Mouse (Mus musculus): Measurements from ENCODE around the gene Psma3. TPM values are rescaled to one million over a fixed set of nuclear protein-coding genes. Genes with fewer than 3 reads are reported as not detected.

Gene Psma3
- 644 and 652 TPM in 2 replicates for polyA plus RNA-seq (2015; fragmentation: Nextera tagmentation; extraction: Ambion mirVana)

DNA sequence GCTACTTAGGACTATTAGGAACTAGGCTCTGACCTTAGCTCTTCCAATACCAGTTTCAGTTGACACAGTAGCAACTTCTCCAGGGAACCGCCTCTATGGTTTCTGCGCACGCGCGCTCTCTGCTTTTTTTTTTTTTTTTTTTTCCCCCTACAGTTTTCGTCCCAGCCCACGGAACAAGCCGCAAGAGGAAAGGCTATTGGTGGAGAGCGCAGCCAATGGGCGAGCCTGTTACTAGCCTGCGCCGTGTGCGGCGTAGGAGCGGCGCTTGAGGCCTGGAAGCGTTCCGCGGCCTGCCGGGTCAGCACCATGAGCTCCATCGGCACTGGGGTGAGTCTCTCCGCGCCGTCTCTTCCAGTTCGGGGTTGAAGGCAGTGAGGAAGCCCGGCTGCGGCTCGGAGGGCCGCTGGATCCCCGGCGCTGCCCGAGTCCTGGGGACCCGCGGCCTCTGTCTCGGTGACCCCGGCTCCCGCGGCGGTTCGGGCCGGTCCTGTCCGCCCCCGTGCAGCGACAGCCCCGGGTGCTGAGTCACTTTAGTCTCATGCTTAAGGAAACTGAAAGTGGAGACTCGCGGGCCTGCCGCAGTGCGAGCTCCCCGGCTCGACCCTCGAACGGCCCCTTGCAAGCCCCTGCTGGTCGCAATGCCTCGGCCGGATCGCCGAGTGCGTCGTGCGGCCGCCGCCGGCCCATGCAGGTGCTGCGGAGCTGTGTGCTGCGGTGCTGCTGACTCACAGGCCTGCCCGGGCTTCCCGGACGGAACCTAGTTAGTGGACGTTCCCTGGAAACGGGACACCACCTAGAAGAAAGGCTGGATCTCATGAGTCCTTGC is at the start of gene Psma3:
Gene Psma3 (plus strand): TSS at position 181 of the 826 bp plus-strand sequence.

GRCm38 (mm10) chr12:70937571-70938384 is 36.6 kb upstream of the Psma3 start, which contains the start of gene Actr10:
Gene Actr10, plus strand, starts transcription at chr12:70937857.

GRCm38 (mm10) chr12:71015363-71016210 is 41.2 kb downstream of the Psma3 start, which contains the start of gene Arid4a:
Gene Arid4a, plus strand, starts transcription at chr12:71015990.

Other genes with a start within 250 kb of the Psma3 start
- 18.5 and 19.7 TPM in 2 replicates for gene Frmd6, start 149.1 kb upstream of the Psma3 start, polyA plus RNA-seq (2015; fragmentation: Nextera tagmentation; extraction: Ambion mirVana)
- 232 and 257 TPM in 2 replicates for gene Actr10, start 36.8 kb upstream of the Psma3 start, polyA plus RNA-seq (2015; fragmentation: Nextera tagmentation; extraction: Ambion mirVana)
- gene Arid4a, start 41.4 kb downstream of the Psma3 start, polyA plus RNA-seq (2015; fragmentation: Nextera tagmentation; extraction: Ambion mirVana), result 23.7 and 27.0 TPM in 2 replicates
- not detected in 2 replicates for gene Tomm20l, start 136.8 kb downstream of the Psma3 start, polyA plus RNA-seq (2015; fragmentation: Nextera tagmentation; extraction: Ambion mirVana)
- gene Timm9, start 162.1 kb downstream of the Psma3 start, polyA plus RNA-seq (2015; fragmentation: Nextera tagmentation; extraction: Ambion mirVana), result 49.6 and 52.4 TPM in 2 replicates
- gene 2700049A03Rik, start 162.2 kb downstream of the Psma3 start, polyA plus RNA-seq (2015; fragmentation: Nextera tagmentation; extraction: Ambion mirVana), result 3.7 and 4.1 TPM in 2 replicates

Measured in urinary bladder, postnatal 0 days (tissue).